Mouse (Mus musculus) megakaryocyte, embryonic 14.5 days (primary cell): ENCODE data around the gene Asl.

Source experiments
- FLI1 ChIP-seq: IDR thresholded peaks from 2 replicates; pipeline ENCODE4 v1.6.1; 2012; ENCODE audit warnings: low read length, inconsistent platforms, mixed read lengths
- GATA1 ChIP-seq: IDR thresholded peaks from 3 replicates; pipeline ENCODE4 v1.6.1; 2012; ENCODE audit warnings: mixed read lengths, low read length, inconsistent platforms, borderline replicate concordance

- TF ChIP-seq GATA1 = no peak
- TF ChIP-seq FLI1 = no peak
These were observed 29.9 kb downstream of the Asl start for GRCm38 (mm10) chr5:129999097-129999496.
